In the genomic region with DNA sequence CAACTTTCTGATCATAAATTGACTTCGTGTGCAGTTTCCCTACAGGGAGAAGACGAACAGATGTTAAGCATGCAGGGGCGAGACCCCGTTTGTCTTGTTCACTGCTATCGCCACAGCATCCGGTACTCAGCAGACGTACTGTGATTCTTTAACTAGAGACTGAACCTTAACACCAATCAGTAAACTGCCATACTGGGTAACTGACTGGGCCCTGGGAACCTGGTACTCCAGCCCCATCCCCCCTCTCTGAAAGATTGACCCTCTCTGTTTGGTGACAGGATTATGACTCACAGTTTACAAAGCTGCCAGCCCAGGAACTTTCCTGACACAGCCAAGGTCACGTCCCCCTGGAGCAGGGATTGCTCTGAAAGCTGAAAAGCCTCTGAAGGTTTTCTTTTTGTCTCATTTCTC, we compare ENCODE assay signal across 8 mouse cellular contexts. TPM values are rescaled to one million over a fixed set of nuclear protein-coding genes. Genes with fewer than 3 reads are reported as not detected.
DNase-seq lines count a peak whose midpoint lies in the region; ATAC-seq and TF ChIP-seq lines count a peak whose summit lies in the region.

No protein-coding gene starts in this region.

- peak overlapping the region; percentile 39 for H3K4me3 ChIP-seq in intestine, embryonic 16.5 days (ENCODE audit: low read length)
- peak overlapping the region; percentile 2; the same call in 1 of the 2 replicates for H3K4me3 ChIP-seq in liver, postnatal 0 days (ENCODE audit: low read depth, low read length)

- H3K27ac ChIP-seq in intestine, embryonic 16.5 days (ENCODE audit: low read length): peak overlapping the region; percentile 23; the same call in 1 of the 2 replicates
- peak overlapping the region; percentile 1; the same call in 1 of the 2 replicates for H3K27ac ChIP-seq in liver, postnatal 0 days (ENCODE audit: low read depth)

- WGBS in intestine, embryonic 16.5 days: 9% methylated on average over 8 of the region's 8 CpGs
- 20% methylated on average over 8 of the region's 8 CpGs for WGBS in liver, postnatal 0 days (ENCODE audit: insufficient replicate concordance)

- no peaks in the 10 kb centered on the region for H3K9me3 ChIP-seq in intestine, embryonic 16.5 days (ENCODE audit: control insufficient read depth, low read length)
- H3K9me3 ChIP-seq in liver, postnatal 0 days (ENCODE audit: low read length): no peaks in the 10 kb centered on the region

- peak overlapping the region; percentile 57 for H3K4me2 ChIP-seq in intestine, embryonic 16.5 days (ENCODE audit: low read depth, low read length)
- H3K4me2 ChIP-seq in liver, postnatal 0 days (ENCODE audit: low read depth, low read length): peak overlapping the region; percentile 42

- intact Hi-C loops in gastrocnemius, postnatal 36 days (cut with DNase I): no loop called here

- ATAC-seq in intestine, embryonic 16.5 days: peak; percentile 82
- peak; percentile 96 for ATAC-seq in liver, postnatal 0 days

- H3K27me3 ChIP-seq in intestine, embryonic 16.5 days (replicated peaks; ENCODE audit: control insufficient read depth, insufficient read depth, low read length): no peaks in the 10 kb centered on the region
- H3K27me3 ChIP-seq in liver, postnatal 0 days (ENCODE audit: insufficient read depth, low read length): no peaks in the 10 kb centered on the region

- TF ChIP-seq EP300 in liver, postnatal 0 days (IDR thresholded peaks at IDR 0.05; ENCODE audit: low read depth): no peak

- no peak for TF ChIP-seq CTCF in liver, postnatal 0 days (IDR thresholded peaks at IDR 0.05; ENCODE audit: low read depth)

- peak; percentile 18 for DNase-seq in urinary bladder, postnatal 25 days (ENCODE audit: low spot score)
- DNase-seq in urinary bladder, adult 2 months (ENCODE audit: low spot score): no peak
- DNase-seq in gastrocnemius, postnatal 36 days: peak; percentile 43 to 59
- DNase-seq in liver, postnatal 0 days: peak; percentile 69
- DNase-seq in ovary, postnatal 36 days (ENCODE audit: low spot score): peak; percentile 73
- DNase-seq in left cerebral cortex, adult 11 months (ENCODE audit: low spot score): no peak
- no peak for DNase-seq in layer of hippocampus, postnatal 14 days (ENCODE audit: low spot score in 2 of 2)

- H3K36me3 ChIP-seq in intestine, embryonic 16.5 days (ENCODE audit: control insufficient read depth, insufficient read depth, low read length): no peaks in the 10 kb centered on the region
- H3K36me3 ChIP-seq in liver, postnatal 0 days (replicated peaks; ENCODE audit: insufficient read depth, low read length): no peaks in the 10 kb centered on the region

- peaks cover 6% of the 10 kb centered on the region for H3K4me1 ChIP-seq in intestine, embryonic 16.5 days (ENCODE audit: control insufficient read depth, insufficient read depth, low read length)
- no peaks in the 10 kb centered on the region for H3K4me1 ChIP-seq in liver, postnatal 0 days (ENCODE audit: insufficient read depth)

- peak overlapping the region; percentile 46 for H3K9ac ChIP-seq in intestine, embryonic 16.5 days (ENCODE audit: low read depth, low read length)
- no peak overlapping the region for H3K9ac ChIP-seq in liver, postnatal 0 days (replicated peaks)

RNA-seq across cellular contexts. Expression of gene Kcnv2, which starts 42.1 kb away (rescaled TPM):
- polyA plus RNA-seq in urinary bladder, adult 2 months (2012; rRNA removed): 0.03 and 0.09 TPM in 2 replicates
- total RNA-seq in gastrocnemius, postnatal 36 days (2021): under 1 TPM in 1 of 2 experiments, not detected in 1; 0.15 TPM
- 0.07 and 0.13 TPM in 2 replicates for polyA plus RNA-seq in intestine, embryonic 16.5 days (2015; fragmentation: Nextera tagmentation; extraction: Ambion mirVana)
- not detected in 2 replicates for polyA plus RNA-seq in liver, postnatal 0 days (2015; fragmentation: Nextera tagmentation; extraction: Ambion mirVana)
- under 1 TPM in 1 of 2 experiments, not detected in 1; 0.25 TPM for total RNA-seq in layer of hippocampus, postnatal 14 days (2021)

Comparison
In these comparisons a context has a peak if more than half of its experiments do, and no peak if none do; other contexts are left out.
1. DNase-seq: peak in urinary bladder, postnatal 25 days (single experiment), gastrocnemius, postnatal 36 days (2 of 2), liver, postnatal 0 days (single experiment) and ovary, postnatal 36 days (single experiment); none in urinary bladder, adult 2 months (single experiment), left cerebral cortex, adult 11 months (single experiment) and layer of hippocampus, postnatal 14 days (0 of 2).